Comparison of ENCODE assay signal across 12 mouse cellular contexts in the genomic region with DNA sequence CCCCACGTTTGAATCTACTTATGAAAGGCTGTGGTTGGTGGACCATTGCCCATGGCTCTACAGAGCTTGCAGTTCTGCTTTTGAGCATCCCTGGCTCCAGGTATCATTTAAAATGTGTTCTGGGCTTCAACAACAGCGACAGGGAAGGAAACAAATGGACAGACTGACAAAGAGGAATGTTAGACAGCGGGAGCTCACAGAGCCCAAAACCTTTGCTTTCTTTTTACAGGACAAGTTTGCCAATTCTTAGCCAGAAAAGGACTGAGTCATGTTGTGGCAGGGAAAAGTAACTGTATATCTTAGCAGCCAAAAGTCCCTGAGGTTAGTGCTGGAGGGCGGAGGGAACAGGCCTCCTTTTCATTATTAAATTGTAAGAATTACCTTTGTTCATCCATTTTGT.
DNase-seq lines count a peak whose midpoint lies in the region.
"Had no signal": no experiment of that assay in that cellular context is flagged by ENCODE, and none has a peak within 500 bp of the region (broad histone marks: within the 10 kb centered on the region; RNA-seq: fewer than 3 reads in every experiment).

No protein-coding gene starts in this region.

- peak; percentile 73 for DNase-seq in 3134 (ENCODE audit: extremely low read depth, insufficient read length, low spot score)
- DNase-seq in Muller cell, postnatal 12 days (ENCODE audit: inconsistent ontology term): peak; percentile 61
- peak; percentile 77 for DNase-seq in fibroblast of lung, adult 2 months (ENCODE audit: low read depth)
- DNase-seq in lung, postnatal 10 days: no peak
- DNase-seq in urinary bladder, postnatal 25 days (ENCODE audit: low spot score): no peak
- DNase-seq in cerebellum, postnatal 4 days (ENCODE audit: low spot score in 2 of 2): no peak
- DNase-seq: adrenal gland, adult 2 months; adrenal gland, postnatal 14 days; cerebellum, adult 11 months; cerebellum, adult 9-11 months; embryo, embryonic 11 days; forebrain, postnatal 0 days had no signal

Comparison
In these comparisons a context has a peak if more than half of its experiments do, and no peak if none do; other contexts are left out.
1. DNase-seq: peak in 3134 (single experiment), Muller cell, postnatal 12 days (single experiment) and fibroblast of lung, adult 2 months (single experiment); none in lung, postnatal 10 days (single experiment), urinary bladder, postnatal 25 days (single experiment) and cerebellum, postnatal 4 days (0 of 2).